Mouse (Mus musculus) heart, postnatal 0 days (tissue): Measurements from ENCODE around the gene Ptgdr2.

ENCODE experiments used
- CTCF ChIP-seq: IDR thresholded peaks from 2 replicates; pipeline ENCODE4 v1.5.1; 2016; ENCODE audit warnings: antibody characterized with exemption, control low read depth, low read depth
- EP300 ChIP-seq: IDR thresholded peaks from 2 replicates; pipeline ENCODE4 v1.6.1; 2016; ENCODE audit warnings: antibody characterized with exemption, low read depth

- TF ChIP-seq EP300 (no peak), CTCF (no peak)
Measured at GRCm38 (mm10) chr19:10968578-10968977, 31.6 kb downstream of the Ptgdr2 start.
